Mouse (Mus musculus) hindbrain, embryonic 11.5 days (tissue): ENCODE measurements around the gene Tmem221. TPM values are rescaled to one million over a fixed set of nuclear protein-coding genes. Genes with fewer than 3 reads are reported as not detected.
"Not testable (repeated sequence)": the region's sequence is repeated elsewhere in the genome, so short reads cannot be mapped to it uniquely, and the experiment has no call there.

ENCODE experiments used
- ATAC-seq: fragments of 200-750 bp; cut with Nextera tagmentation; 2 replicates; pipeline ENCODE4 v1.8.0; 2017; ENCODE audit warnings: mild to moderate bottlenecking, moderate TSS enrichment, moderate library complexity; ENCODE audit not compliant: low FRiP score
- DNase-seq: peaks from one replicate; pipeline ENCODE4 v3.0.0-alpha.2; 2015; ENCODE audit warnings: low spot score
- H3K27ac ChIP-seq: fragments of 300-500 bp; sonication (generic); 2 replicates; pipeline ENCODE4 v1.5.1; 2014; ENCODE audit warnings: mild to moderate bottlenecking, low read depth, low read length
- H3K27me3 ChIP-seq: fragments of 300-500 bp; sonication (generic); 2 replicates; pipeline ENCODE4 v1.6.1; 2014; ENCODE audit warnings: mild to moderate bottlenecking, low read length, moderate library complexity, mixed read lengths; ENCODE audit not compliant: control insufficient read depth, insufficient read depth
- H3K36me3 ChIP-seq: fragments of 300-500 bp; sonication (generic); 2 replicates; pipeline ENCODE4 v1.6.1; 2014; ENCODE audit warnings: mild to moderate bottlenecking, low read length, moderate library complexity, mixed read lengths; ENCODE audit not compliant: control insufficient read depth, insufficient read depth
- H3K4me1 ChIP-seq: fragments of 300-500 bp; sonication (generic); replicated peaks from 2 replicates; pipeline ENCODE4 v1.6.1; 2014; ENCODE audit warnings: low read length, mixed read lengths; ENCODE audit not compliant: control insufficient read depth, insufficient read depth
- H3K4me2 ChIP-seq: fragments of 300-500 bp; sonication (generic); replicated peaks from 2 replicates; pipeline ENCODE4 v1.6.1; 2014; ENCODE audit warnings: mild to moderate bottlenecking, low read depth, low read length
- H3K4me3 ChIP-seq: fragments of 300-500 bp; sonication (generic); 2 replicates; pipeline ENCODE4 v1.5.1; 2014; ENCODE audit warnings: low read depth, low read length
- H3K9ac ChIP-seq: fragments of 300-500 bp; sonication (generic); 2 replicates; pipeline ENCODE4 v1.6.1; 2014; ENCODE audit warnings: low read depth, low read length
- H3K9me3 ChIP-seq: fragments of 300-500 bp; sonication (generic); 2 replicates; pipeline ENCODE4 v1.6.1; 2016; ENCODE audit warnings: low read length; ENCODE audit not compliant: control insufficient read depth
- WGBS: fragments of 180-500 bp; shearing (Covaris S2); extraction: QIAGEN DNeasy Blood & Tissue Kit; methylation state at CpG from one replicate; pipeline ENCODE4 v1.1.7; 2014; 5-methylcytosine and 5-hydroxymethylcytosine counted together
- polyA plus RNA-seq: library from polyadenylated mRNA; unstranded; fragments of >200 nt; fragmentation: Nextera tagmentation; extraction: Ambion mirVana; gene quantifications from 2 replicates; pipeline ENCODE4 v1.2.1, GENCODE M21; 2014

Gene Tmem221
- polyA plus RNA-seq, 1 experiment from 2014 or later = 0.28 TPM

DNA sequence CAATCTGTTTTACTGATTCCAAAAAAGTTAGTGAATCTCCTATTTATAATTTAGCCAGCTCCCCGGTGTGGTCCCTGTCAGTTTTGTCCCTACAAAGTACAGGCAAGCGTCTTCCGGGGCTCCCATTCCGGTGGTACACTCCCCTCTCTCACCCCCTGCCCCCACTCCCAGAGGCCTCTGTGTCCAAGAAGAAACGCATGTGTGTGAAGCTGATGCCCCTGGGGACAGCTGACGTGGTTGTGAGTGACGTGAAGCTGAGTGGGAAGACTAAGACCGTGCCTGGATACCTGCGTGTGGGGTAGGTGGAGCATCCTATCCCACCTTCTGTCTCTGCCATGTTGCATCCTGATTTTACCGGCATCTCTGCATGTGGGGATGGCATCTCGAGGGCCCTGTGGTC, 13.6 kb downstream of the Tmem221 start:
- H3K9me3 ChIP-seq = no peaks in the 10 kb centered on the region
- 0 out of 2 replicates have a peak, but pooled peaks cover 6% of the 10 kb centered on the region for H3K36me3 ChIP-seq
- H3K9ac ChIP-seq = no peak overlapping the region
- no peak overlapping the region for H3K27ac ChIP-seq
- 0 out of 2 replicates have a peak, but pooled peaks cover 2% of the 10 kb centered on the region for H3K4me1 ChIP-seq
- no peak overlapping the region for H3K4me3 ChIP-seq
- no peak overlapping the region for H3K4me2 ChIP-seq
- ATAC-seq = no peak
- no peaks in the 10 kb centered on the region for H3K27me3 ChIP-seq
- WGBS = 90% methylated on average over 11 of the region's 11 CpGs
- DNase-seq = no peak

GRCm38 (mm10) chr8:71543755-71544154, 14.9 kb downstream of the Tmem221 start:
- no peaks in the 10 kb centered on the region for H3K9me3 ChIP-seq
- WGBS = 94% methylated on average over 9 of the region's 9 CpGs
- ATAC-seq = no peak
- 0 out of 2 replicates have a peak, but pooled peaks cover 2% of the 10 kb centered on the region for H3K4me1 ChIP-seq
- DNase-seq = no peak
- H3K36me3 ChIP-seq = 0 out of 2 replicates have a peak, but pooled peaks cover 6% of the 10 kb centered on the region
- peak overlapping the region; percentile 71; the same call in 1 of the 2 replicates for H3K4me3 ChIP-seq
- peak overlapping the region; percentile 88 for H3K4me2 ChIP-seq
- no peaks in the 10 kb centered on the region for H3K27me3 ChIP-seq
- no peak overlapping the region; the same call in 1 of the 2 replicates for H3K9ac ChIP-seq
- H3K27ac ChIP-seq = no peak overlapping the region

- Histone ChIP-seq H3K9ac (peak within 1 kb of the TSS; percentile 64), H3K4me2 (peak within 1 kb of the TSS; percentile 88), H3K27ac (peak within 1 kb of the TSS; percentile 48), H3K9me3 (no peaks in the 10 kb centered on the region), H3K36me3 (0 out of 2 replicates have a peak, but pooled peaks cover 6% of the 10 kb centered on the region), H3K4me3 (peak within 1 kb of the TSS; percentile 71), H3K4me1 (0 out of 2 replicates have a peak, but pooled peaks cover 2% of the 10 kb centered on the region), H3K27me3 (no peaks in the 10 kb centered on the region)
- peak; percentile 98 for ATAC-seq
- DNase-seq = peak; percentile 98
- under 1% methylated on average over 55 of the region's 55 CpGs for WGBS
Measured at GRCm38 (mm10) chr8:71542632-71543343, 15.9 kb downstream of the Tmem221 start, which contains the start of gene Mvb12a. Gene Mvb12a (plus strand): TSS chr8:71542922.

DNA sequence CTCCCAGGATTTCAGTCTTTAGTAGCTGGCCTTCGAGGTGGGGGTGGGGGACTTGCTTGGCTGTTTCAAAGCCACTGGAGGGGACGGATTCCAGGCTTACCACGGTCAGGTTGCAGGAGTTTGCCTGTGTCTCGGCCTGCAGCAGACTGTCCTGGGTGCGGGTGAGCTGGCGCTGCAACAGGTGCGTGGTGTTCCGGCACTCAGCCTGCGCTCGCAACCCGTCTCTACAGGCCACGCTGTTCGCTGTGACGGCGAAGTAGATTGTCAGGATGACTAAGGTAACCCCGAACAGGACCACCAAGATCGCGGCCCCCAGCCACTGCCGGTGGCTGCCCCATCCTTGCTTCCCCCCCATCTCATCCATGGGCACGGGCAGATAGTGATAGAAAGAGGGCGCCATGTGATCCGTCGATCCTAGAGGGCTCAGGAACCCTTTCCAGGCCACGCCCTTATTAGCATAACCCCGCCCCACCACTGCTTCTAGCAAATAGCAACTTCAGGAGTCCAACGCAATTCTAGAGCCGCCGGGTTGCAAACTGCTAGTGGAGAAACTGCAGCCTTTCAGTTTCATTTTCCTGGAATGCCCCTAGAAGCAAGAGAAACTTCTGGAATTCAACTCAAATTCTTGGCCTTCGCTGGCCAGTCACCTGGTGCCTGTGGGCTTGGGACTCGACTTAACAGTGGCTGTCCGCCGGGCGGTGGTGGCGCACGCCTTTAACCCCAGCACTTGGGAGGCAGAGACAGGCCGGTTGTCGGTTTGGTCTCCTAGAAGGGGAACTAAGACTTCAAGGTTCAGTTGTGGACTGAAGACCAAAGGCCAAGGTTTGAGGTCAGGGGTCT, 21.4 kb downstream of the Tmem221 start, which contains the start of gene Bst2:
Gene Bst2 (minus strand): TSS at position 429 of the 840 bp plus-strand sequence.
- Histone ChIP-seq H3K4me2 (peak within 1 kb of the TSS; percentile 30), H3K9ac (no peak within 1 kb of the TSS), H3K36me3 (no peaks in the 10 kb centered on the region), H3K4me3 (peak within 1 kb of the TSS; percentile 22), H3K4me1 (no peaks in the 10 kb centered on the region; the same call in 1 of the 2 replicates), H3K27me3 (peaks cover 4% of the 10 kb centered on the region; the same call in 1 of the 2 replicates), H3K27ac (no peak within 1 kb of the TSS), H3K9me3 (no peaks in the 10 kb centered on the region)
- DNase-seq (peak; percentile 80), ATAC-seq (peak; percentile 58)
- 3% methylated on average over 37 of the region's 37 CpGs for WGBS

GRCm38 (mm10) chr8:71535663-71536062, 23.0 kb downstream of the Tmem221 start:
- no peak overlapping the region for H3K4me2 ChIP-seq
- H3K9ac ChIP-seq = no peak overlapping the region
- no peak overlapping the region for H3K4me3 ChIP-seq
- peaks cover 4% of the 10 kb centered on the region; the same call in 1 of the 2 replicates for H3K27me3 ChIP-seq
- no peaks in the 10 kb centered on the region for H3K9me3 ChIP-seq
- H3K27ac ChIP-seq = no peak overlapping the region
- no peaks in the 10 kb centered on the region for H3K36me3 ChIP-seq
- WGBS = 63% methylated on average over 5 of the region's 5 CpGs
- no peak for ATAC-seq
- no peak for DNase-seq
- H3K4me1 ChIP-seq = no peaks in the 10 kb centered on the region; the same call in 1 of the 2 replicates

GRCm38 (mm10) chr8:71534263-71534810, 24.3 kb downstream of the Tmem221 start:
- Histone ChIP-seq H3K27ac (no peak overlapping the region), H3K4me1 (no peaks in the 10 kb centered on the region; the same call in 1 of the 2 replicates), H3K9ac (no peak overlapping the region), H3K4me3 (no peak overlapping the region), H3K9me3 (no peaks in the 10 kb centered on the region), H3K27me3 (peaks cover 4% of the 10 kb centered on the region; the same call in 1 of the 2 replicates), H3K4me2 (no peak overlapping the region), H3K36me3 (no peaks in the 10 kb centered on the region)
- DNase-seq (no peak), ATAC-seq (no peak)
- 38% methylated on average over 3 of the region's 3 CpGs for WGBS

GRCm38 (mm10) chr8:71530735-71531467, 27.8 kb downstream of the Tmem221 start:
- H3K9me3 ChIP-seq, H3K27ac ChIP-seq, H3K4me2 ChIP-seq, H3K4me1 ChIP-seq, ATAC-seq, H3K9ac ChIP-seq, H3K36me3 ChIP-seq, H3K4me3 ChIP-seq: not testable (repeated sequence)
- 68% methylated on average over 5 of the region's 12 CpGs for WGBS
- DNase-seq = peak; percentile 50
- peaks cover 11% of the 10 kb centered on the region; the same call in 1 of the 2 replicates for H3K27me3 ChIP-seq
